In genomic region chr7:43483236-43483635, GRCm38 (mm10) we compare ENCODE assay signal across 13 mouse cellular contexts. TPM values are rescaled to one million over a fixed set of nuclear protein-coding genes. Genes with fewer than 3 reads are reported as not detected.
DNase-seq lines count a peak whose midpoint lies in the region; ATAC-seq lines count a peak whose summit lies in the region.
"Had no signal": no experiment of that assay in that cellular context is flagged by ENCODE, and none has a peak within 500 bp of the region (broad histone marks: within the 10 kb centered on the region; RNA-seq: fewer than 3 reads in every experiment).

No protein-coding gene starts in this region.

- 0 out of 2 replicates have a peak, but pooled peaks cover 4% of the 10 kb centered on the region for H3K4me1 ChIP-seq in lung, embryonic 16.5 days (replicated peaks; ENCODE audit: control insufficient read depth, insufficient read depth, low read length)
- peaks cover 6% of the 10 kb centered on the region for H3K4me1 ChIP-seq in limb, embryonic 10.5 days
- no peaks in the 10 kb centered on the region for H3K4me1 ChIP-seq in hindbrain, embryonic 11.5 days (replicated peaks; ENCODE audit: control insufficient read depth, insufficient read depth, low read length)
- peaks cover 22% of the 10 kb centered on the region for H3K4me1 ChIP-seq in hindbrain, embryonic 14.5 days (replicated peaks; ENCODE audit: control insufficient read depth, insufficient read depth, low read length)

- H3K27ac ChIP-seq in lung, embryonic 16.5 days (ENCODE audit: low read length), result no peak overlapping the region
- no peak overlapping the region for H3K27ac ChIP-seq in limb, embryonic 10.5 days
- no peak overlapping the region for H3K27ac ChIP-seq in hindbrain, embryonic 11.5 days (ENCODE audit: low read depth, low read length)
- no peak overlapping the region for H3K27ac ChIP-seq in hindbrain, embryonic 14.5 days
- H3K27ac ChIP-seq: forebrain, embryonic 15.5 days had no signal

- DNase-seq in embryo, embryonic 10 days (ENCODE audit: low spot score), result peak; percentile 68
- DNase-seq in embryo, embryonic 9.5 days (ENCODE audit: extremely low spot score), result no peak
- no peak for DNase-seq in lung, postnatal 14 days
- peak; percentile 50 for DNase-seq in Muller cell, postnatal 12 days (ENCODE audit: inconsistent ontology term)
- DNase-seq in limb, embryonic 10.5 days (ENCODE audit: low spot score), result peak; percentile 50
- no peak for DNase-seq in hindbrain, embryonic 11.5 days (ENCODE audit: low spot score)
- no peak for DNase-seq in hindbrain, embryonic 14.5 days (ENCODE audit: low spot score)
- DNase-seq: liver, postnatal 0 days; spleen, adult 18-20 months had no signal

- no peaks in the 10 kb centered on the region for H3K27me3 ChIP-seq in lung, embryonic 16.5 days (ENCODE audit: control insufficient read depth, insufficient read depth, low read depth, low read length)
- peaks cover 19% of the 10 kb centered on the region for H3K27me3 ChIP-seq in limb, embryonic 10.5 days (ENCODE audit: low read depth, poor library complexity, severe bottlenecking)
- H3K27me3 ChIP-seq in hindbrain, embryonic 11.5 days (ENCODE audit: control insufficient read depth, insufficient read depth, low read length), result no peaks in the 10 kb centered on the region
- H3K27me3 ChIP-seq in hindbrain, embryonic 14.5 days (ENCODE audit: control insufficient read depth, insufficient read depth, low read length), result peaks cover 8% of the 10 kb centered on the region
- H3K27me3 ChIP-seq: forebrain, embryonic 15.5 days had no signal

- H3K4me2 ChIP-seq in lung, embryonic 16.5 days (ENCODE audit: low read depth, low read length), result no peak overlapping the region
- H3K4me2 ChIP-seq in hindbrain, embryonic 11.5 days (replicated peaks; ENCODE audit: low read depth, low read length), result no peak overlapping the region
- no peak overlapping the region for H3K4me2 ChIP-seq in hindbrain, embryonic 14.5 days (replicated peaks)
- H3K4me2 ChIP-seq: forebrain, embryonic 15.5 days had no signal

- H3K9ac ChIP-seq in lung, embryonic 16.5 days (ENCODE audit: low read length), result no peak overlapping the region
- no peak overlapping the region for H3K9ac ChIP-seq in hindbrain, embryonic 11.5 days (ENCODE audit: low read depth, low read length)
- no peak overlapping the region for H3K9ac ChIP-seq in hindbrain, embryonic 14.5 days
- H3K9ac ChIP-seq: forebrain, embryonic 15.5 days; liver, postnatal 0 days had no signal

- 4% methylated on average over 10 of the region's 10 CpGs for WGBS in lung, embryonic 16.5 days
- 8% methylated on average over 10 of the region's 10 CpGs for WGBS in limb, embryonic 10.5 days
- 17% methylated on average over 10 of the region's 10 CpGs for WGBS in hindbrain, embryonic 11.5 days
- WGBS in hindbrain, embryonic 14.5 days, result 20% methylated on average over 10 of the region's 10 CpGs

- peak; percentile 39; the same call in 1 of the 2 replicates for ATAC-seq in lung, embryonic 16.5 days (ENCODE audit: low read depth)
- ATAC-seq in hindbrain, embryonic 11.5 days (ENCODE audit: low FRiP score), result no peak
- ATAC-seq in hindbrain, embryonic 14.5 days (ENCODE audit: low FRiP score), result no peak
- ATAC-seq: liver, postnatal 0 days had no signal

- H3K9me3 ChIP-seq in lung, embryonic 16.5 days (ENCODE audit: control insufficient read depth, low read length), result no peaks in the 10 kb centered on the region
- no peaks in the 10 kb centered on the region for H3K9me3 ChIP-seq in limb, embryonic 10.5 days (replicated peaks)
- no peaks in the 10 kb centered on the region for H3K9me3 ChIP-seq in hindbrain, embryonic 11.5 days (ENCODE audit: control insufficient read depth, low read length)
- H3K9me3 ChIP-seq in hindbrain, embryonic 14.5 days (ENCODE audit: control insufficient read depth, low read length), result no peaks in the 10 kb centered on the region
- H3K9me3 ChIP-seq: forebrain, embryonic 15.5 days had no signal

- no peaks in the 10 kb centered on the region for H3K36me3 ChIP-seq in lung, embryonic 16.5 days (ENCODE audit: control insufficient read depth, insufficient read depth, low read length)
- H3K36me3 ChIP-seq in limb, embryonic 10.5 days, result no peaks in the 10 kb centered on the region
- 0 out of 2 replicates have a peak, but pooled peaks cover 2% of the 10 kb centered on the region for H3K36me3 ChIP-seq in hindbrain, embryonic 11.5 days (ENCODE audit: control insufficient read depth, insufficient read depth, low read length)
- H3K36me3 ChIP-seq in hindbrain, embryonic 14.5 days (replicated peaks; ENCODE audit: control insufficient read depth, insufficient read depth), result peaks cover 6% of the 10 kb centered on the region

- no peak overlapping the region for H3K4me3 ChIP-seq in lung, embryonic 16.5 days (ENCODE audit: low read length)
- H3K4me3 ChIP-seq in limb, embryonic 10.5 days, result no peak overlapping the region
- no peak overlapping the region for H3K4me3 ChIP-seq in hindbrain, embryonic 11.5 days (ENCODE audit: low read depth, low read length)
- no peak overlapping the region for H3K4me3 ChIP-seq in hindbrain, embryonic 14.5 days (replicated peaks; ENCODE audit: low read length)
- H3K4me3 ChIP-seq: forebrain, embryonic 15.5 days had no signal

RNA-seq across cellular contexts. Expression of gene Iglon5, which starts 6.6 kb away (rescaled TPM):
- polyA plus RNA-seq in lung, embryonic 16.5 days (2015; fragmentation: Nextera tagmentation; extraction: Ambion mirVana), result 0.15 and 0.38 TPM in 2 replicates
- polyA plus RNA-seq in limb, embryonic 10.5 days (2016; fragmentation: Nextera tagmentation; extraction: Ambion mirVana), result 0.21 and 0.46 TPM in 2 replicates
- 2.7 and 2.9 TPM in 2 replicates for polyA plus RNA-seq in hindbrain, embryonic 11.5 days (2014; fragmentation: Nextera tagmentation; extraction: Ambion mirVana)
- polyA plus RNA-seq in hindbrain, embryonic 14.5 days (2014; fragmentation: Nextera tagmentation; extraction: Ambion mirVana), result 10.0 and 11.1 TPM in 2 replicates
- polyA plus RNA-seq: liver, postnatal 0 days had no signal

RNA-seq across cellular contexts. Expression of gene Vsig10l, which starts 20.3 kb away (rescaled TPM):
- 2.8 and 3.7 TPM in 2 replicates for polyA plus RNA-seq in lung, embryonic 16.5 days (2015; fragmentation: Nextera tagmentation; extraction: Ambion mirVana)
- 1.2 and 1.3 TPM in 2 replicates for polyA plus RNA-seq in limb, embryonic 10.5 days (2016; fragmentation: Nextera tagmentation; extraction: Ambion mirVana)
- 2.6 and 2.8 TPM in 2 replicates for polyA plus RNA-seq in hindbrain, embryonic 11.5 days (2014; fragmentation: Nextera tagmentation; extraction: Ambion mirVana)
- polyA plus RNA-seq in hindbrain, embryonic 14.5 days (2014; fragmentation: Nextera tagmentation; extraction: Ambion mirVana), result 15.6 and 17.8 TPM in 2 replicates

RNA-seq across cellular contexts. Expression of gene 4931406B18Rik, which starts 22.5 kb away (rescaled TPM):
- polyA plus RNA-seq in lung, embryonic 16.5 days (2015; fragmentation: Nextera tagmentation; extraction: Ambion mirVana), result not detected in 2 replicates
- polyA plus RNA-seq in limb, embryonic 10.5 days (2016; fragmentation: Nextera tagmentation; extraction: Ambion mirVana), result not detected in 2 replicates
- polyA plus RNA-seq in hindbrain, embryonic 11.5 days (2014; fragmentation: Nextera tagmentation; extraction: Ambion mirVana), result not detected in 2 replicates
- polyA plus RNA-seq in hindbrain, embryonic 14.5 days (2014; fragmentation: Nextera tagmentation; extraction: Ambion mirVana), result 0.31 TPM in 1 of 2 replicates, not detected in the other
- polyA plus RNA-seq: forebrain, embryonic 15.5 days; gonadal fat pad, adult 2 months; liver, postnatal 0 days; midbrain, postnatal 0 days had no signal

RNA-seq across cellular contexts. Expression of gene Gm45233, which starts 39.3 kb away (rescaled TPM):
- polyA plus RNA-seq in lung, embryonic 16.5 days (2015; fragmentation: Nextera tagmentation; extraction: Ambion mirVana), result 0.49 TPM in 1 of 2 replicates, not detected in the other
- polyA plus RNA-seq in limb, embryonic 10.5 days (2016; fragmentation: Nextera tagmentation; extraction: Ambion mirVana), result 0.78 TPM in 1 of 2 replicates, not detected in the other
- 0.31 TPM in 1 of 2 replicates, not detected in the other for polyA plus RNA-seq in hindbrain, embryonic 11.5 days (2014; fragmentation: Nextera tagmentation; extraction: Ambion mirVana)
- 0.62 TPM in 1 of 2 replicates, not detected in the other for polyA plus RNA-seq in hindbrain, embryonic 14.5 days (2014; fragmentation: Nextera tagmentation; extraction: Ambion mirVana)
- polyA plus RNA-seq: forebrain, embryonic 15.5 days; liver, postnatal 0 days had no signal

RNA-seq across cellular contexts. Expression of gene Etfb, which starts 39.4 kb away (rescaled TPM):
- polyA plus RNA-seq in lung, embryonic 16.5 days (2015; fragmentation: Nextera tagmentation; extraction: Ambion mirVana), result 348 and 368 TPM in 2 replicates
- 240 and 248 TPM in 2 replicates for polyA plus RNA-seq in limb, embryonic 10.5 days (2016; fragmentation: Nextera tagmentation; extraction: Ambion mirVana)
- polyA plus RNA-seq in hindbrain, embryonic 11.5 days (2014; fragmentation: Nextera tagmentation; extraction: Ambion mirVana), result 192 and 206 TPM in 2 replicates
- polyA plus RNA-seq in hindbrain, embryonic 14.5 days (2014; fragmentation: Nextera tagmentation; extraction: Ambion mirVana), result 122 and 144 TPM in 2 replicates

Comparison
In these comparisons a context has a peak if more than half of its experiments do, and no peak if none do; other contexts are left out.
1. DNase-seq: peak in embryo, embryonic 10 days (single experiment), Muller cell, postnatal 12 days (single experiment) and limb, embryonic 10.5 days (single experiment); none in embryo, embryonic 9.5 days (single experiment), lung, postnatal 14 days (single experiment), hindbrain, embryonic 11.5 days (single experiment) and hindbrain, embryonic 14.5 days (single experiment).